Mouse (Mus musculus) MEL (cell line): ENCODE results near the gene Ap1ar. TPM values are rescaled to one million over a fixed set of nuclear protein-coding genes. Genes with fewer than 3 reads are reported as not detected.

Experiments used
- DNase-seq: peaks from one replicate; pipeline ENCODE4 v3.0.0; 2011; ENCODE audit warnings: low read depth, low spot score
- H3K27ac ChIP-seq: 2 replicates; pipeline ENCODE4 v1.5.1; 2012; ENCODE audit warnings: low read depth, mild to moderate bottlenecking, control low read depth, low read length, moderate library complexity; ENCODE audit not compliant: control insufficient read depth
- H3K27me3 ChIP-seq, 2 experiments: fragments of 150-350 bp in 1 of 2; sonication (generic) in 1 of 2; 2 replicates each; pipeline ENCODE4 v1.6.1; 2012; ENCODE audit warnings: low read length in 2 of 2, mild to moderate bottlenecking in 2 of 2, improper control_type of control experiment in 1 of 2, moderate library complexity in 1 of 2; ENCODE audit not compliant: insufficient read depth in 2 of 2, control insufficient read depth in 1 of 2
- H3K36me3 ChIP-seq, 2 experiments: 2 replicates each; pipeline ENCODE4 v1.6.1; 2012 to 2014; ENCODE audit warnings: low read length in 2 of 2, improper control_type of control experiment in 1 of 2, inconsistent platforms in 1 of 2, mild to moderate bottlenecking in 1 of 2; ENCODE audit not compliant: insufficient read depth in 2 of 2, control insufficient read depth in 1 of 2
- H3K4me1 ChIP-seq, 2 experiments: fragments of 150-350 bp in 1 of 2; sonication (generic) in 1 of 2; 2 replicates each; pipeline ENCODE4 v1.6.1; 2012; ENCODE audit warnings: low read length in 2 of 2, improper control_type of control experiment in 1 of 2, mild to moderate bottlenecking in 1 of 2; ENCODE audit not compliant: insufficient read depth in 2 of 2, control insufficient read depth in 1 of 2
- H3K4me3 ChIP-seq, 2 experiments: fragments of 150-350 bp in 1 of 2; sonication (generic) in 1 of 2; 2 replicates each; pipeline ENCODE4 v1.5.1; 2012; ENCODE audit warnings: low read depth in 2 of 2, low read length in 2 of 2, mild to moderate bottlenecking in 2 of 2, moderate library complexity in 2 of 2, control low read depth in 1 of 2, improper control_type of control experiment in 1 of 2; ENCODE audit not compliant: control insufficient read depth in 1 of 2, insufficient read depth in 1 of 2
- H3K79me2 ChIP-seq: 2 replicates; pipeline ENCODE4 v1.6.1; 2012; ENCODE audit warnings: mild to moderate bottlenecking, low read length, moderate library complexity; ENCODE audit not compliant: control insufficient read depth, poor library complexity, insufficient read depth
- H3K9ac ChIP-seq: 2 replicates; pipeline ENCODE4 v1.6.1; 2012; ENCODE audit warnings: low read depth, mild to moderate bottlenecking, control low read depth, low read length, moderate library complexity; ENCODE audit not compliant: control insufficient read depth, poor library complexity, severe bottlenecking
- H3K9me3 ChIP-seq: fragments of 150-350 bp; sonication (generic); replicated peaks from 2 replicates; pipeline ENCODE4 v1.6.1; 2012; ENCODE audit warnings: mild to moderate bottlenecking, low read length, improper control_type of control experiment, moderate library complexity; ENCODE audit not compliant: insufficient read depth
- BHLHE40 ChIP-seq: IDR thresholded peaks from 2 replicates; pipeline ENCODE4 v1.6.1; 2012; ENCODE audit warnings: low read depth, mild to moderate bottlenecking, inconsistent platforms, low read length, improper control_type of control experiment, borderline replicate concordance
- CHD1 ChIP-seq: IDR thresholded peaks from 2 replicates; pipeline ENCODE4 v1.6.1; 2012; ENCODE audit warnings: low read depth, mild to moderate bottlenecking, inconsistent platforms, low read length, improper control_type of control experiment
- CHD2 ChIP-seq: IDR thresholded peaks from 2 replicates; pipeline ENCODE4 v1.6.1; 2011; ENCODE audit warnings: low read length, improper control_type of control experiment
- EP300 ChIP-seq, 2 experiments: IDR thresholded peaks; 2 replicates each; pipeline ENCODE4 v1.6.1; 2011; ENCODE audit warnings: improper control_type of control experiment in 2 of 2, low read length in 2 of 2, low read depth in 1 of 2, mild to moderate bottlenecking in 1 of 2
- HCFC1 ChIP-seq: IDR thresholded peaks from 2 replicates; pipeline ENCODE4 v1.6.1; 2012; ENCODE audit warnings: low read depth, mild to moderate bottlenecking, inconsistent platforms, low read length, improper control_type of control experiment, moderate library complexity
- JUND ChIP-seq: IDR thresholded peaks from 2 replicates; pipeline ENCODE4 v1.6.1; 2011; ENCODE audit warnings: low read depth, mild to moderate bottlenecking, improper control_type of control experiment, low read length
- MAFK ChIP-seq: IDR thresholded peaks from 2 replicates; pipeline ENCODE4 v1.6.1; 2011; ENCODE audit warnings: low read depth, mild to moderate bottlenecking, low read length, improper control_type of control experiment, borderline replicate concordance
- MEF2A ChIP-seq: IDR thresholded peaks from 2 replicates; pipeline ENCODE4 v1.6.1; 2014; ENCODE audit warnings: low read depth, mild to moderate bottlenecking, inconsistent platforms, low read length, improper control_type of control experiment; ENCODE audit not compliant: poor library complexity, insufficient replicate concordance, severe bottlenecking; ENCODE audit errors: extremely low read depth
- MXI1 ChIP-seq: IDR thresholded peaks from 2 replicates; pipeline ENCODE4 v1.6.1; 2011; ENCODE audit warnings: mild to moderate bottlenecking, low read depth, low read length, improper control_type of control experiment
- MYB ChIP-seq: IDR thresholded peaks from 2 replicates; pipeline ENCODE4 v1.6.1; 2011; ENCODE audit warnings: mild to moderate bottlenecking, low read depth, low read length, improper control_type of control experiment
- NELFE ChIP-seq: IDR thresholded peaks from 2 replicates; pipeline ENCODE4 v1.6.1; 2011; ENCODE audit warnings: low read depth, low read length, improper control_type of control experiment
- POLR2A ChIP-seq, 2 experiments: IDR thresholded peaks; 2 replicates each; pipeline ENCODE4 v1.6.1; 2011 to 2012; ENCODE audit warnings: low read length in 2 of 2, mild to moderate bottlenecking in 2 of 2, control low read depth in 1 of 2, improper control_type of control experiment in 1 of 2, low read depth in 1 of 2, moderate library complexity in 1 of 2; ENCODE audit not compliant: control insufficient read depth in 1 of 2, insufficient read depth in 1 of 2, poor library complexity in 1 of 2
- POLR2AphosphoS2 ChIP-seq: IDR thresholded peaks from 2 replicates; pipeline ENCODE4 v1.6.1; 2011; ENCODE audit warnings: low read length, improper control_type of control experiment
- RAD21 ChIP-seq: IDR thresholded peaks from 2 replicates; pipeline ENCODE4 v1.6.1; 2011; ENCODE audit warnings: mild to moderate bottlenecking, low read depth, low read length, improper control_type of control experiment
- RCOR1 ChIP-seq: IDR thresholded peaks from 2 replicates; pipeline ENCODE4 v1.6.1; 2012; ENCODE audit warnings: low read depth, mild to moderate bottlenecking, inconsistent platforms, low read length, improper control_type of control experiment
- SIN3A ChIP-seq: IDR thresholded peaks from 2 replicates; pipeline ENCODE4 v1.6.1; 2012; ENCODE audit warnings: low read length, improper control_type of control experiment, inconsistent platforms
- SMC3 ChIP-seq: IDR thresholded peaks from 2 replicates; pipeline ENCODE4 v1.6.1; 2011; ENCODE audit warnings: low read depth, low read length, improper control_type of control experiment
- TAL1 ChIP-seq: IDR thresholded peaks from 2 replicates; pipeline ENCODE4 v1.6.1; 2012; ENCODE audit warnings: mild to moderate bottlenecking, inconsistent platforms, low read length, moderate library complexity, mixed read lengths
- TCF12 ChIP-seq: IDR thresholded peaks from 2 replicates; pipeline ENCODE4 v1.6.1; 2014; ENCODE audit warnings: low read depth, mild to moderate bottlenecking, inconsistent platforms, low read length, improper control_type of control experiment, moderate library complexity
- USF1 ChIP-seq: IDR thresholded peaks from 2 replicates; pipeline ENCODE4 v1.6.1; 2014; ENCODE audit warnings: low read depth, mild to moderate bottlenecking, inconsistent platforms, low read length, improper control_type of control experiment, moderate library complexity
- USF2 ChIP-seq, 2 experiments: IDR thresholded peaks; 2 replicates each; pipeline ENCODE4 v1.6.1; 2011 to 2012; ENCODE audit warnings: improper control_type of control experiment in 2 of 2, low read length in 2 of 2, borderline replicate concordance in 1 of 2, inconsistent platforms in 1 of 2, low read depth in 1 of 2, mild to moderate bottlenecking in 1 of 2; ENCODE audit not compliant: insufficient read depth in 1 of 2
- ZC3H11A ChIP-seq: IDR thresholded peaks from 2 replicates; pipeline ENCODE4 v1.6.1; 2012; ENCODE audit warnings: low read depth, mild to moderate bottlenecking, inconsistent platforms, low read length, improper control_type of control experiment
- ZKSCAN1 ChIP-seq: IDR thresholded peaks from 2 replicates; pipeline ENCODE4 v1.6.1; 2012; ENCODE audit warnings: low read depth, mild to moderate bottlenecking, inconsistent platforms, low read length, improper control_type of control experiment, moderate library complexity
- ZNF384 ChIP-seq: IDR thresholded peaks from 2 replicates; pipeline ENCODE4 v1.6.1; 2012; ENCODE audit warnings: low read depth, mild to moderate bottlenecking, inconsistent platforms, low read length, improper control_type of control experiment
- polyA plus RNA-seq, 2 experiments: library from polyadenylated mRNA; stranded (reverse) in 1 of 2; unstranded in 1 of 2; fragments of >175 nt in 1 of 2; fragments of >200 nt in 1 of 2; gene quantifications; 2 replicates each; pipeline versions ENCODE4 v1.2.1 to v1.2.4; 2012; ENCODE audit warnings: low replicate concordance in 2 of 2, low read depth in 1 of 2; ENCODE audit not compliant: insufficient read length in 2 of 2, insufficient read depth in 1 of 2, missing spikeins in 1 of 2
- total RNA-seq: library from RNA; depleted of rRNA; stranded (reverse); fragments of 300-350 nt; gene quantifications from 2 replicates; pipeline ENCODE4 v1.2.3, GENCODE M21; 2012

Ap1ar gene
- total and polyA plus RNA-seq, 3 experiments: 65.0 to 107 TPM; not detected in 1

GRCm38 (mm10) chr3:127837972-127838644, 785 bp upstream of the Ap1ar start:
- H3K27ac ChIP-seq: peak overlapping the region; percentile 98

GRCm38 (mm10) chr3:127836798-127837153, 547 bp downstream of the Ap1ar start:
- Histone ChIP-seq H3K9me3 (no peaks in the 10 kb centered on the region), H3K79me2 (peaks cover 31% of the 10 kb centered on the region), H3K9ac (peak overlapping the region; percentile 93), H3K4me1 (peaks cover 10 to 13% of the 10 kb centered on the region in 2 experiments), H3K27me3 (no peaks in the 10 kb centered on the region), H3K4me3 (peak overlapping the region; percentile 85 to 94), H3K36me3 (peaks cover 4 to 26% of the 10 kb centered on the region in 2 experiments; a peak in 3 of 4 replicates), H3K27ac (peak overlapping the region; percentile 55; the same call in 1 of the 2 replicates)
- TF ChIP-seq CHD2 (no peak), POLR2AphosphoS2 (no peak), JUND (no peak), ZKSCAN1 (no peak), POLR2A (IDR thresholded peaks at IDR 0.05; ENCODE audit: control insufficient read depth in 1 of 2, insufficient read depth in 1 of 2, low read depth in 1 of 2, low read length in 2 of 2, poor library complexity in 1 of 2) (no peak), NELFE (no peak), ZC3H11A (no peak), TAL1 (no peak), MAFK (no peak), MEF2A (no peak)
- DNase-seq: no peak

More at GRCm38 (mm10) chr3:127837972-127838644, 785 bp upstream of the Ap1ar start:
- peak overlapping the region; percentile 71 to 73 for H3K4me3 ChIP-seq
- H3K27me3 ChIP-seq: no peaks in the 10 kb centered on the region
- peaks cover 0 to 28% of the 10 kb centered on the region in 2 experiments; a peak in 2 of 4 replicates for H3K36me3 ChIP-seq
- peaks cover 28% of the 10 kb centered on the region for H3K79me2 ChIP-seq
- H3K4me1 ChIP-seq: peaks cover 10 to 13% of the 10 kb centered on the region in 2 experiments
- peak; percentile 95; the same call in 1 of the 2 replicates for TF ChIP-seq CHD1
- no peak for TF ChIP-seq HCFC1
- peak; percentile 62 for DNase-seq
- H3K9me3 ChIP-seq: no peaks in the 10 kb centered on the region
- peak overlapping the region; percentile 84 for H3K9ac ChIP-seq

GRCm38 (mm10) chr3:127835594-127835993, 1.7 kb downstream of the Ap1ar start:
- peak overlapping the region; percentile 9 to 94; a peak in 2 of 4 replicates for H3K4me3 ChIP-seq
- TF ChIP-seq BHLHE40: peak; percentile 74; the same call in 1 of the 2 replicates
- TF ChIP-seq USF1: peak; percentile 89
- no peak; the same call in none of the 2 replicates for TF ChIP-seq MXI1
- TF ChIP-seq SIN3A: 0 out of 2 replicates have a peak, but pooled peaks have one; percentile 23
- no peak for TF ChIP-seq MYB
- no peak for TF ChIP-seq RAD21
- no peak for TF ChIP-seq ZNF384
- no peak for TF ChIP-seq HCFC1
- no peak for TF ChIP-seq TCF12
- 0 out of 4 replicates have a peak, but pooled peaks of 1 of the 2 experiments have one; percentile 46 for TF ChIP-seq USF2 (IDR thresholded peaks at IDR 0.05; ENCODE audit: borderline replicate concordance in 1 of 2, insufficient read depth in 1 of 2, low read depth in 1 of 2, low read length in 2 of 2)
- TF ChIP-seq RCOR1: no peak
- TF ChIP-seq EP300 (IDR thresholded peaks at IDR 0.05; ENCODE audit: low read depth in 1 of 2, low read length in 2 of 2): peak; percentile 7 to 43; a peak in 1 of 4 replicates
- no peak for TF ChIP-seq MAFK
- TF ChIP-seq SMC3: no peak

More at GRCm38 (mm10) chr3:127835594-127835993, 1.7 kb downstream of the Ap1ar start:
- Histone ChIP-seq H3K36me3 (peaks cover 6 to 26% of the 10 kb centered on the region in 2 experiments; a peak in 3 of 4 replicates), H3K9me3 (no peaks in the 10 kb centered on the region), H3K27me3 (no peaks in the 10 kb centered on the region), H3K79me2 (peaks cover 33% of the 10 kb centered on the region), H3K27ac (no peak overlapping the region), H3K9ac (peak overlapping the region; percentile 13; the same call in 1 of the 2 replicates), H3K4me1 (peaks cover 10 to 13% of the 10 kb centered on the region in 2 experiments)
- peak; percentile 24 for DNase-seq
